Mouse (Mus musculus) cerebral cortex, adult 2 months (tissue): Measurements from ENCODE around the gene 1700031F05Rik.

Experiments used
- WGBS: fragments of 180-500 bp; shearing (Covaris S2); methylation state at CpG from one replicate; pipeline ENCODE4 v1.1.7; 2018; 5-methylcytosine and 5-hydroxymethylcytosine counted together

Gene 1700031F05Rik

GRCm38 (mm10) chrX:102867871-102868270 lies at the start of gene 1700031F05Rik:
Gene 1700031F05Rik (minus strand): TSS chrX:102867971.
- 90% methylated on average over 6 of the region's 6 CpGs for whole genome bisulfite sequencing

- 82% methylated on average over 1 of the region's 1 CpGs for WGBS
Observed at GRCm38 (mm10) chrX:102914823-102915222, 47.1 kb upstream of the 1700031F05Rik start.

- 89% methylated on average over 9 of the region's 9 CpGs for WGBS
Observed at GRCm38 (mm10) chrX:102908587-102908986, 40.8 kb upstream of the 1700031F05Rik start, which contains the start of the genes Dmrtc1a and 1700011M02Rik. Gene Dmrtc1a (minus strand): TSS chrX:102908687. Gene 1700011M02Rik (plus strand): TSS chrX:102908905.

GRCm38 (mm10) chrX:102854516-102854915 lies 13.3 kb downstream of the 1700031F05Rik start, which contains the start of gene Dmrtc1c2:
Gene Dmrtc1c2 (minus strand): TSS chrX:102854616.
- WGBS = 100% methylated on average over 5 of the region's 13 CpGs

- WGBS = 64% methylated on average over 4 of the region's 4 CpGs
Observed at GRCm38 (mm10) chrX:102812311-102812710, 55.5 kb downstream of the 1700031F05Rik start.
